Mouse (Mus musculus): ENCODE data around the gene Dclk1. TPM values are rescaled to one million over a fixed set of nuclear protein-coding genes. Genes with fewer than 3 reads are reported as not detected.
A peak's percentile ranks its signal among the peaks of the same experiment; 100 is the strongest.

Gene Dclk1
- polyA plus RNA-seq, 1 experiment from 2014 or later: 31.3 TPM

DNA sequence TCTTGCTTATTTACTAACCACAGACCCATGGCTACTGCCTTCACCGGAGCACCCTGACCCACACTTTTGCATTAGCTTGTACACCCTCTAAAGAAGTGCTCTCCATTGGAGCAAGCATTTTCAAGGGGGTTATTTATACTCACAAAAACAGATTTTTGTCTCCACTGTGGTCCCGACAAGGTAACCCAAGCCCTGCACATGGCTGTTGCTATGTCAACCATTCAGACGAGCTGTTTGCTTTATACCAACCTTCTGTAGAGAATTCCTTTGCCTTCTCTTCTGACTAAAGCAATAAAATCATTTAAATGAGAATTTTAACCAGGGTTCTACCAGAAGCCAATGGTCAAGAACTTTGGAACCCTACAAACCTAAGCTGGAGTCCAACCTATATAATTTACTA lies 18.3 kb upstream of the Dclk1 start:
- no peak overlapping the region for H3K4me3 ChIP-seq (replicated peaks)
- no peak overlapping the region for H3K27ac ChIP-seq
- no peaks in the 10 kb centered on the region for H3K36me3 ChIP-seq
- peaks cover 5% of the 10 kb centered on the region for H3K4me1 ChIP-seq
- H3K9ac ChIP-seq: no peak overlapping the region
- 76% methylated on average over 3 of the region's 3 CpGs for whole genome bisulfite sequencing
- ATAC-seq (replicated peaks; ENCODE audit: low FRiP score): no peak
- no peak overlapping the region for H3K4me2 ChIP-seq
- no peaks in the 10 kb centered on the region for H3K27me3 ChIP-seq
- H3K9me3 ChIP-seq (replicated peaks): peaks cover 7% of the 10 kb centered on the region; the same call in 1 of the 2 replicates

DNA sequence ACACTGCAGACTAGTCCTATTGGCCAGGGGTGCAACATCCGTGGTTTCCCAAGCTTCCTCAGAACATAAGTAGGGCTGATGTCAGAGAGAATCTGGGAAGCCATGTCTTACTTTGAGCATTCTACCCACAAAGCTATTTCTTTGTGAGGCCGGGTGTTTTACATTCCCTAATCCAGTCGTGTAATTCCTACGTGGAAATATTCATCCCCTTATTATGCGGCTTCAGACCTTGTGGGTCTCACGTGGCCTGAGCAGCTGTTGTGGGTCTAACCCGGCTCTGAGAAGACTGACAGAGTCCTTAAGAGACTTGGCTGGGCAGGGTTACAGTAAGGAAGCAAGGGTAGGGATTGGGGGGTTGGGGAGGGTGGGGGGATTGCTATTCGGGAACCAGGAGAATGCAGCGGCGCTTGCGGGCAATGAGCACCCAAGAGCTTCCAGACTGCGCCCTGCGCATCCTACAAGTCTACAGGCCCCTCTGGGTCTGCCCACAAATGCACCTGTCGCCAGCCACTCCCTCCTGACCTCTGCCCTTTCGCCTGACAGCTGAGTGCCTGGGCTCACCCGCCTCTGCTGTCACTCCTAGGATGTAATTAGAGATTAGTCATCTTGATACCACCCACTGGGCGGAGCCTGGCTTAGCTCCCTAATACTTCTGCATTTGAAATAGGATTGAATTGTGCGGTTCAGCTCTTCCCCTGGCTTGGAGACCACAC lies 15.5 kb upstream of the Dclk1 start:
- Histone ChIP-seq H3K4me3 (replicated peaks) (no peak overlapping the region), H3K9ac (no peak overlapping the region), H3K4me2 (peak overlapping the region; percentile 46), H3K36me3 (no peaks in the 10 kb centered on the region), H3K27me3 (no peaks in the 10 kb centered on the region), H3K27ac (no peak overlapping the region), H3K9me3 (replicated peaks) (peaks cover 4% of the 10 kb centered on the region; the same call in 1 of the 2 replicates), H3K4me1 (peaks cover 5% of the 10 kb centered on the region)
- ATAC-seq (replicated peaks; ENCODE audit: low FRiP score): peak; percentile 70
- 30% methylated on average over 18 of the region's 18 CpGs for WGBS

DNA sequence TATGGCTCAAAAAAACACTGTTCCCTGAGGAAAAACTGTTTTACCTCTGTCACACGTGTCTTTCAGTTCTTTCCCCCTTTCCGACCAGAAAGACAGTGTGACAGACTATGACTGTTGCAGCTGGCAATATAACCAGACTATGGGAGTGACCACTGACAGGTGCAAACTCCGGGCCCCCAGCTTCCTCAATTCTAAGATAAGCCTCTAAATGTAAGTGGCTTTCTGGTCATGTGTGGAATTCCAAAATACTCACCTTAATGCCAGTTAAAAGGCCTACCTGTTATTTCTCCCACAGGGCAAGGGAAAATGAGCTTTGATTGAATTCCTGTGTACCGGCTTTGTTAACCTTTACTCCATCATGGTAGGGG lies 15.0 kb upstream of the Dclk1 start:
- Histone ChIP-seq H3K4me2 (peak overlapping the region; percentile 46), H3K36me3 (no peaks in the 10 kb centered on the region)
- WGBS: 36% methylated on average over 4 of the region's 4 CpGs

DNA sequence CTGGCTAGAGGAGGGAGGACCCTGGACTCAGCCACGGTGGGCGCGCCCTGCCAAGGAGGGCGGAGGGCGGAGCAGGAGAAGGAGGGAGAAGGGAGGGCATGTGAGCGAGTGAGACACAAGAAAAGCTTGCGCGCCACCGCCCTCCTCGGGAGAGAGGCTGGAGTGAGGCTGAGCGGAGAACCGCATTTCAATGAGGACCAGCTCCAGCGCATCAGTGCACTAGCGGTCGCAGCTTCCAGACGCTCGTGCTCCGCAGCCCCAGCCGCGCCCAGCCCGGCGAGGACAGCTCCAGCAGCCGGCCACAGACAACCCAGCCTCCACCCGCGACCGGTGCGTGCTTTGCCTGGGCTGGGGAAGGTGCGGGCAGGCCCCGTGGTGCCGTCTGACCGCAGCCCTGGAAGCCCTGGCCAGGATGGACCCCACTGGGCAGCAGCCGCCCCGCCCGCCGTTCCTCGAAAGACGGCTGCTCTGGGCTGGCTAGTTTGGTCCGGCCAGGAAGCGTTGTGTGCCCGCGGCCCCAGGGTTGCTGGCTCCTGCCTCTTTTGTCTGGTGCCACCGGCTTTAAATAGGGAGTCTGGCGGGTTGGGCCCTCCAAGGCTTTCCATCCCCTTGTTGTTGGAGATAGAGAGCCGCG lies 375 bp downstream of the Dclk1 start:
- ATAC-seq (replicated peaks; ENCODE audit: low FRiP score): peak; percentile 96
- WGBS: under 1% methylated on average over 44 of the region's 45 CpGs
- peak overlapping the region; percentile 95 for H3K4me2 ChIP-seq
- peaks cover 22% of the 10 kb centered on the region for H3K27me3 ChIP-seq
- H3K4me1 ChIP-seq: peaks cover 15% of the 10 kb centered on the region
- peak overlapping the region; percentile 68 for H3K4me3 ChIP-seq (replicated peaks)
- H3K9ac ChIP-seq: peak overlapping the region; percentile 66
- H3K27ac ChIP-seq: peak overlapping the region; percentile 52
- no peaks in the 10 kb centered on the region for H3K36me3 ChIP-seq
- no peaks in the 10 kb centered on the region for H3K9me3 ChIP-seq (replicated peaks)

More for the DNA sequence above, 15.0 kb upstream of the Dclk1 start:
- no peaks in the 10 kb centered on the region for H3K27me3 ChIP-seq
- H3K9me3 ChIP-seq (replicated peaks): peaks cover 4% of the 10 kb centered on the region; the same call in 1 of the 2 replicates
- H3K9ac ChIP-seq: no peak overlapping the region
- H3K4me1 ChIP-seq: peaks cover 5% of the 10 kb centered on the region
- H3K27ac ChIP-seq: no peak overlapping the region
- ATAC-seq (replicated peaks; ENCODE audit: low FRiP score): 0 out of 2 replicates have a peak, but pooled peaks have one; percentile 18
- no peak overlapping the region for H3K4me3 ChIP-seq (replicated peaks)

DNA sequence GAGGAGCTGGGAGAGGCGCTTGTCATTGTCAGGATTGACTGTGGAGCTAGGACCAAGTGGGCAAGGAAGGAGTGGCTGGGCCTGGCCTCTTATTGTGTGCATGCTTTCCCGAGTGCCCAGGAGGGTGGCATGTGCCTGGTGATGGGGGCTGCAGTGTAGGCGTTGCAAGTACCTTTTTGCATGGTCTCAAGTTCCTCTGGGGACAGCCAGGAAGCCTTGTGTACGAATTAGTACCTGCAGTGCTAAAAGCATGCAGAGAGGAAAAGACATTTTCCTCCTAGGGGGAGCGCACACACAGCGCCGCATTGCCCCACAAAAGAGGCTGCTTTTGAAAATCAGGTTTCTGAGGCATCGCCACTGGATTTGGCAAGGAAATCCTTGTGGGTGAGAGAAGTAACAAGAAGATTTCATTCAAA lies 900 bp downstream of the Dclk1 start:
- peak; percentile 52 for ATAC-seq (replicated peaks; ENCODE audit: low FRiP score)
- H3K27me3 ChIP-seq: peaks cover 22% of the 10 kb centered on the region
- peak overlapping the region; percentile 95 for H3K4me2 ChIP-seq
- no peak overlapping the region; the same call in 1 of the 2 replicates for H3K27ac ChIP-seq
- no peaks in the 10 kb centered on the region for H3K36me3 ChIP-seq
- 1% methylated on average over 8 of the region's 8 CpGs for WGBS
- H3K4me3 ChIP-seq (replicated peaks): peak overlapping the region; percentile 68
- no peaks in the 10 kb centered on the region for H3K9me3 ChIP-seq (replicated peaks)
- peaks cover 15% of the 10 kb centered on the region for H3K4me1 ChIP-seq
- H3K9ac ChIP-seq: peak overlapping the region; percentile 66

DNA sequence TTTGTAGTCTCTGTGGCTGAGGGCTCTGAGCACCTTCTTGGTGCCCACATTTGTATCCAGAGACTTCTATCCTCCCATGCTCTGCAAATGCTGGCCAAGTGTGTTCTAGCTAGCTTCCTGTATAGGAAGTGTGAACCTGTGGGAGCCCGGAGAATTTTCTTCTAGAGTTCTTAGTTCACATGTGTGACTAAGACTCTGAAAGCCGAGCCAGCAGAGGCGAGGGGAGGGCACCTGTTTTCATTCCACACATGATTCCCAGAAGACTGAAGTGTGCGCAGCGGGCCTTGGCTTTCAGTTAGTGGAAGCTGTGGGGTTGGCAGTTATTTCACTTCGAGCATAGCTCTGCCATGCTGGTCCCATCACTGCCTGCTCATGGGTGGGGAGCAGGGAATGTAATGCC lies 1.9 kb downstream of the Dclk1 start:
- Histone ChIP-seq H3K4me1 (peaks cover 15% of the 10 kb centered on the region), H3K9me3 (replicated peaks) (no peaks in the 10 kb centered on the region), H3K4me2 (peak overlapping the region; percentile 95; the same call in 1 of the 2 replicates), H3K27ac (no peak overlapping the region), H3K9ac (no peak overlapping the region), H3K36me3 (no peaks in the 10 kb centered on the region), H3K4me3 (replicated peaks) (no peak overlapping the region; the same call in 1 of the 2 replicates), H3K27me3 (peaks cover 22% of the 10 kb centered on the region)
- no peak for ATAC-seq (replicated peaks; ENCODE audit: low FRiP score)
- WGBS: 68% methylated on average over 6 of the region's 6 CpGs

DNA sequence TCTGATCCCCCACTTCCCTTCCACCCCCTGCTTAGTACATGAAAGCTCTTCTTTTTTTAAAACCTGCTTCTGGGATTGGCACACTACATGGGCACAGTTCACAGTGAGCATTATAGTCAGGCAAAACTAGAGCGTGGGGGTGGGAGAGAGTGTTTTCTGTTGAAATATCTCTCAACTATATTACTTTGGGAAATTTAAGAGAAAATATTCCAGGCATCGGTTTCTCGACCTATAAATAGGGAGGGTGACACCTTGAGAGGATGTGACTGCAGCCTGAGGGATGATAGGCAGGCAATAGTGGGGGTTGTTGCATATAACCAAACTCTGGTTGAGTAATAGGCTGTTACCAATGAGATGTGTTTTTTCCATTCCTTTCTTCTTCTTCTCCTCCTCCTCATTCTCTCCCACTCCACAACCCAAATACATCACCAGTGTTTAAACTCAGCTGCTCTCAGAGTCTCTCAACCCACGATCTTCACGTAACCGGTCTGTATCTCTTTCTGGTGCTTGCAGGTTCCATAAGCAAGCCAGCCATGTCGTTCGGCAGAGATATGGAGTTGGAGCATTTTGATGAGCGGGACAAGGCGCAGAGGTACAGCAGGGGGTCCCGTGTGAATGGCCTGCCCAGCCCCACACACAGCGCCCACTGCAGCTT lies 4.6 kb downstream of the Dclk1 start:
- 91% methylated on average over 12 of the region's 12 CpGs for WGBS

DNA sequence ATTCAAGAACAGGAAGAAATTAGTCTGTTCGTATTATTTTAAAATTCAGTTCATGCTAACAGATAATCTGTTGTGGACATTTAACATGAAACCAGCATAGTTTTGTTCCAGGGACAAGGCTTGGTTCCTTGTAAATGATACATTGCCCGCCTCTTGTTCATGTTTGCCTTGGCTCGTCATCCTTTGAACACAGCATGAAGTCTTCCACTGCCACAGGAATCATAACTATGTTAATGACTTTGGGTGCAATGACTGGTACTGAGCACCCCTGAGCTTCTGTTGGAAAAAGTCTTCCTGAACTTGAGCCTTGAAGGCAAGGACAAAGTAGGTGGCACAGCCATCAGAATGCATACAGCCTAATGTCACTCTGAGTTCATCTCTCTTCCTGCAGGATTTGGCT lies 5.9 kb downstream of the Dclk1 start:
- peaks cover 7% of the 10 kb centered on the region; the same call in 1 of the 2 replicates for H3K27me3 ChIP-seq
- peaks cover 6% of the 10 kb centered on the region for H3K4me1 ChIP-seq

More for the DNA sequence above, 4.6 kb downstream of the Dclk1 start:
- Histone ChIP-seq H3K36me3 (no peaks in the 10 kb centered on the region), H3K9me3 (replicated peaks) (no peaks in the 10 kb centered on the region), H3K9ac (no peak overlapping the region), H3K4me2 (no peak overlapping the region), H3K27me3 (peaks cover 17% of the 10 kb centered on the region), H3K4me3 (replicated peaks) (no peak overlapping the region), H3K4me1 (peaks cover 15% of the 10 kb centered on the region), H3K27ac (no peak overlapping the region)
- ATAC-seq (replicated peaks; ENCODE audit: low FRiP score): no peak

DNA sequence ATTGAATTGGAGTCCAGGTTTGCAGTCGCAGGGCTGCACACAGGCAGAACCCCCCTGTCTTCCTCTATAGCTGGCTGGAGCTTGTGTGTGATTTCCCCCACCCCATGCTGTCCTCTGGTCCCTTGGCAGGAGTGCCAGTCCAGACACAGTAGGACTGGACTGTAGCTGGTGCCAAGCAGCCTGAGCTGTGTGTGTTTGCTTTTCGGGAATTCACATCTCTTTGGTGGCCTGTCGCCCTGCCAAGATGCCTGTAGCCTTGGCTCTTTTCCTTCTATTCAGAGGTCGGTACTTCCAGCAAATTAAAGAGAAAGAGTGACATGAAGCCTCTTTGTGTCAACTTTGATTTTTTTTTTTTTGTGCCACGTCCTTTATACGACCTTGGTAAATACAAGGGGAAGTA lies 6.3 kb downstream of the Dclk1 start:
- WGBS: 77% methylated on average over 6 of the region's 6 CpGs
- Histone ChIP-seq H3K9me3 (replicated peaks) (no peaks in the 10 kb centered on the region), H3K9ac (no peak overlapping the region), H3K4me1 (peaks cover under 1% of the 10 kb centered on the region), H3K4me3 (replicated peaks) (no peak overlapping the region), H3K4me2 (no peak overlapping the region), H3K36me3 (no peaks in the 10 kb centered on the region), H3K27me3 (peaks cover 7% of the 10 kb centered on the region; the same call in 1 of the 2 replicates), H3K27ac (no peak overlapping the region)
- no peak for ATAC-seq (replicated peaks; ENCODE audit: low FRiP score)

More for the DNA sequence above, 5.9 kb downstream of the Dclk1 start:
- H3K27ac ChIP-seq: no peak overlapping the region
- no peak overlapping the region for H3K9ac ChIP-seq
- WGBS: 86% methylated on average over 3 of the region's 3 CpGs
- ATAC-seq (replicated peaks; ENCODE audit: low FRiP score): no peak
- H3K4me2 ChIP-seq: no peak overlapping the region
- no peaks in the 10 kb centered on the region for H3K9me3 ChIP-seq (replicated peaks)
- H3K36me3 ChIP-seq: no peaks in the 10 kb centered on the region
- H3K4me3 ChIP-seq (replicated peaks): no peak overlapping the region

DNA sequence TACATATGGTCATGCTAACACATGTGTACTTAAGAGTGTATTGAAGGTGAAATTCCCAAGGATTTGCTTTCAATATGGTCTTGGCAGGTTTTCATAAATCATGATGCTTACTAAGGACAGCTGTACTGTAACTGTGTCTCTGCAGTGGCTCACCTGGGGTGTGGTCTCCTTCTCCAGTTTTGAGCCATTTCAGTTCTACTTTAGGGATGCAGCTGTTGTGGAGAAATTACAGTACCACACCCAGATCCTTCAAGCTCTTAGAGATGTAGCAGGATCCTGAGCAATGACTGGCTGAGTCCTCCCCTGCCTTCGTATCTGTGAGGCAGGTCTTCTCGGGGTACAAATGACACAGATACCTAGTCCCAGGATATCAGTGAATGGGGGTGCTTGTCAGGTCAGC lies 8.5 kb downstream of the Dclk1 start:
- H3K36me3 ChIP-seq: no peaks in the 10 kb centered on the region
- WGBS: 83% methylated on average over 2 of the region's 2 CpGs
- H3K27me3 ChIP-seq: no peaks in the 10 kb centered on the region
- H3K9ac ChIP-seq: no peak overlapping the region
- H3K4me2 ChIP-seq: no peak overlapping the region
- H3K27ac ChIP-seq: no peak overlapping the region
- ATAC-seq (replicated peaks; ENCODE audit: low FRiP score): no peak
- H3K4me1 ChIP-seq: no peaks in the 10 kb centered on the region
- no peak overlapping the region for H3K4me3 ChIP-seq (replicated peaks)
- H3K9me3 ChIP-seq (replicated peaks): no peaks in the 10 kb centered on the region

DNA sequence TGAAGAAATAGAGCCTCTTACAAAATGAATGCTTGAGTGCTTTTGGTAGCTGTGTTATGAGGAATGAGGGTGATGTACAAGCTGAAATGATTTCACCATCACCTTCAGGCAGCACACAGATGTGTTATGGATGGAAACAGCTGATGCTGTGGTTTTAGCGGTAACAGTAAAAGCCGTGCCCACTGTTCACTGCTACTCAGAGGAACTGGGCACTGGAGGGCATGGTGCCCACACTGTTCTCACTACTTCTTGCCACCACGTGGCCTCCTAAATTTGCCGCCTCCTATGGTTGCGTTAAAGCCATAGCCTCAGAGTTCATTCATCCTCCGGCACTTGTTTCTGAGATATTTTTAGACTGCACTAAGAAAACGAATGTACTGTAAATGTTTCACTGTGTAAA lies 18.0 kb downstream of the Dclk1 start:
- no peak for ATAC-seq (replicated peaks; ENCODE audit: low FRiP score)

DNA sequence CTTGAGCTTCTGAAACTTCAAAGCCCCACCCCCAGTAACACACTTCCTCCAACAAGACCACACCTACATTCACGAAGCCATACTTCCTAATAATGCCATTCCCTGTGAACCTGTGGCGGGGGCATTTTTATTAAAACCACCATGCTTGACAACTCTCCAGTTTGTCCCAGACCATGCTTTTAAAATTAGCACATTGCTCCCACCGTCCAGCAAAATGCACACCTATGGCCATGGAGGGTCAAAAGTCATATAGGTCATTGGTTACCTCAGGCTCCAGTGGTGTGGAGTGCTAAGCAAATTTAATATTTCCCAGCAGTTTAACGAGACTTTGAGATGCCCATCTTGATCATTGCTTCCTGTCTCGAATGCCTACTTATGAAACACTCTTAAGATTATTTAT lies 23.9 kb downstream of the Dclk1 start:
- H3K9ac ChIP-seq: no peak overlapping the region
- H3K4me3 ChIP-seq (replicated peaks): no peak overlapping the region
- no peaks in the 10 kb centered on the region for H3K27me3 ChIP-seq
- no peak overlapping the region for H3K27ac ChIP-seq
- no peak for ATAC-seq (replicated peaks; ENCODE audit: low FRiP score)
- no peak overlapping the region for H3K4me2 ChIP-seq
- 91% methylated on average over 5 of the region's 5 CpGs for WGBS
- H3K9me3 ChIP-seq (replicated peaks): no peaks in the 10 kb centered on the region
- H3K4me1 ChIP-seq: no peaks in the 10 kb centered on the region
- H3K36me3 ChIP-seq: no peaks in the 10 kb centered on the region

More for the DNA sequence above, 18.0 kb downstream of the Dclk1 start:
- 78% methylated on average over 7 of the region's 7 CpGs for WGBS
- H3K27ac ChIP-seq: no peak overlapping the region
- no peak overlapping the region for H3K4me2 ChIP-seq
- no peaks in the 10 kb centered on the region for H3K27me3 ChIP-seq
- no peaks in the 10 kb centered on the region for H3K36me3 ChIP-seq
- no peaks in the 10 kb centered on the region for H3K4me1 ChIP-seq
- H3K9me3 ChIP-seq (replicated peaks): no peaks in the 10 kb centered on the region
- no peak overlapping the region for H3K9ac ChIP-seq
- no peak overlapping the region for H3K4me3 ChIP-seq (replicated peaks)
